Mouse (Mus musculus) midbrain, embryonic 15.5 days (tissue): Measurements from ENCODE around the gene Gimap3. TPM values are rescaled to one million over a fixed set of nuclear protein-coding genes. Genes with fewer than 3 reads are reported as not detected.

ENCODE experiments used
- polyA plus RNA-seq: library from polyadenylated mRNA; unstranded; fragments of >200 nt; fragmentation: Nextera tagmentation; extraction: Ambion mirVana; gene quantifications from 2 replicates; pipeline ENCODE4 v1.2.1, GENCODE M21; 2015

Gimap3 gene
- polyA plus RNA-seq, 1 experiment from 2014 or later, result not detected

Other genes with a start within 250 kb of the Gimap3 start
- gene Atp6v0e2, start 233.2 kb downstream of the Gimap3 start, polyA plus RNA-seq, result 292 and 304 TPM in 2 replicates
- gene Lrrc61, start 216.1 kb downstream of the Gimap3 start, polyA plus RNA-seq, result 27.9 and 28.5 TPM in 2 replicates
- 4.5 and 5.6 TPM in 2 replicates for gene Rarres2, start 198.1 kb downstream of the Gimap3 start, polyA plus RNA-seq
- gene Gm45021, start 181.2 kb downstream of the Gimap3 start, polyA plus RNA-seq, result not detected in 2 replicates
- gene Repin1, start 177.0 kb downstream of the Gimap3 start, polyA plus RNA-seq, result 48.9 and 50.4 TPM in 2 replicates
- 0.88 TPM in 1 of 2 replicates, not detected in the other for gene Gm44965, start 176.9 kb downstream of the Gimap3 start, polyA plus RNA-seq
- 16.3 and 16.8 TPM in 2 replicates for gene Zfp775, start 168.8 kb downstream of the Gimap3 start, polyA plus RNA-seq
- 20.9 and 23.8 TPM in 2 replicates for gene AI854703, start 144.1 kb downstream of the Gimap3 start, polyA plus RNA-seq
- gene Gimap8, start 123.6 kb downstream of the Gimap3 start, polyA plus RNA-seq, result 0.52 and 0.86 TPM in 2 replicates
- 1.5 and 1.7 TPM in 2 replicates for gene Gimap9, start 94.7 kb downstream of the Gimap3 start, polyA plus RNA-seq
- gene Gimap4, start 86.3 kb downstream of the Gimap3 start, polyA plus RNA-seq, result 0.68 and 1.5 TPM in 2 replicates
- 6.6 and 6.8 TPM in 2 replicates for gene Gimap6, start 62.6 kb downstream of the Gimap3 start, polyA plus RNA-seq
- gene Gm28053, start 52.2 kb downstream of the Gimap3 start, polyA plus RNA-seq, result 0.88 TPM in 1 of 2 replicates, not detected in the other
- gene Gimap7, start 52.2 kb downstream of the Gimap3 start, polyA plus RNA-seq, result not detected in 2 replicates
- 4.8 and 5.8 TPM in 2 replicates for gene Gimap1, start 31.8 kb downstream of the Gimap3 start, polyA plus RNA-seq
- gene Gimap5, start 24.7 kb downstream of the Gimap3 start, polyA plus RNA-seq, result 0.71 and 1.6 TPM in 2 replicates
- gene Tmem176a, start 70.1 kb upstream of the Gimap3 start, polyA plus RNA-seq, result 15.0 and 16.1 TPM in 2 replicates
- gene Tmem176b, start 70.6 kb upstream of the Gimap3 start, polyA plus RNA-seq, result 110 and 122 TPM in 2 replicates
- gene Aoc1, start 102.0 kb upstream of the Gimap3 start, polyA plus RNA-seq, result not detected in 2 replicates
- not detected in 2 replicates for gene 1600015I10Rik, start 159.0 kb upstream of the Gimap3 start, polyA plus RNA-seq
- not detected in 2 replicates for gene Doxl2, start 204.1 kb upstream of the Gimap3 start, polyA plus RNA-seq
- not detected in 2 replicates for gene Svs1, start 216.0 kb upstream of the Gimap3 start, polyA plus RNA-seq